Mouse (Mus musculus): ENCODE measurements at regions not wholly inside any gene's neighbourhood (a gene's known extent, or its start where the extent isn't known, plus 50 kb on each side); places are given as distances from the start of the nearest gene placed in this dataset.

DNA sequence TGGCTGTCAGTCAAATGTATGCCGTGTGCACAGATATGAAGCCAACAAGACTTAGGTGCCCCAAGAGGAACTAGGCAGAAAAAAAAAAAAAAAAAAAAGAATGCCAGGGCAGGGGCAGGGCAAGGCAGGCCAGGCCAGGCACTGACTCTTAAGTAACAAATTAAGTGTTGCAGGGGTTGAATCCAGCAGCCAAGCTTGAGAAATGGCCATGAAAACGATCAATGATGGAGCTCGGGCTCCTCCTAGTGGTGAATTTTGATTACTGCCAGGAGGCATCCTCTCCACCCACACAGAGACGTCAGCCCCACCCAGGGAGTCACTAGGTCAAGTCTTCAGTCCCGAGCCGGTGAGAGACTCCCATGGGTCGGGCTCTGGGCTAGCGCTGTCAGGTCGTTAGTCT, 54.7 kb upstream of the Gm26657 start:
- TF ChIP-seq RAD21 (IDR thresholded peaks at IDR 0.05; ENCODE audit: low read depth, low read length) = peak; percentile 99
- TF ChIP-seq SMC3 (IDR thresholded peaks at IDR 0.05; ENCODE audit: low read depth, low read length) = peak; percentile 87
- no peak for TF ChIP-seq EP300 (IDR thresholded peaks at IDR 0.05; ENCODE audit: low read length)
- peak; percentile 71 to 92 for TF ChIP-seq CTCF (conservative IDR thresholded peaks at IDR 0.05 in 1 of 2, IDR thresholded peaks at IDR 0.05 in 1 of 2; ENCODE audit: low read depth in 2 of 2, low read length in 2 of 2)
- no peak for TF ChIP-seq ZMIZ1 (IDR thresholded peaks at IDR 0.05; ENCODE audit: low read depth, low read length)
- TF ChIP-seq MYC (IDR thresholded peaks at IDR 0.05; ENCODE audit: low read depth, low read length) = 0 out of 2 replicates have a peak, but pooled peaks have one; percentile 39
- TF ChIP-seq MAFK (IDR thresholded peaks at IDR 0.05; ENCODE audit: insufficient replicate concordance, low read length) = peak; percentile 14; the same call in 1 of the 2 replicates
- no peak for TF ChIP-seq MXI1 (IDR thresholded peaks at IDR 0.05; ENCODE audit: low read depth, low read length)
- TF ChIP-seq TCF12 (IDR thresholded peaks at IDR 0.05; ENCODE audit: low read depth, low read length) = no peak

All from CH12.LX (cell line).